Mouse (Mus musculus): Measurements from ENCODE around the gene Wdr6.
A peak's percentile ranks its signal among the peaks of the same experiment; 100 is the strongest.

DNA sequence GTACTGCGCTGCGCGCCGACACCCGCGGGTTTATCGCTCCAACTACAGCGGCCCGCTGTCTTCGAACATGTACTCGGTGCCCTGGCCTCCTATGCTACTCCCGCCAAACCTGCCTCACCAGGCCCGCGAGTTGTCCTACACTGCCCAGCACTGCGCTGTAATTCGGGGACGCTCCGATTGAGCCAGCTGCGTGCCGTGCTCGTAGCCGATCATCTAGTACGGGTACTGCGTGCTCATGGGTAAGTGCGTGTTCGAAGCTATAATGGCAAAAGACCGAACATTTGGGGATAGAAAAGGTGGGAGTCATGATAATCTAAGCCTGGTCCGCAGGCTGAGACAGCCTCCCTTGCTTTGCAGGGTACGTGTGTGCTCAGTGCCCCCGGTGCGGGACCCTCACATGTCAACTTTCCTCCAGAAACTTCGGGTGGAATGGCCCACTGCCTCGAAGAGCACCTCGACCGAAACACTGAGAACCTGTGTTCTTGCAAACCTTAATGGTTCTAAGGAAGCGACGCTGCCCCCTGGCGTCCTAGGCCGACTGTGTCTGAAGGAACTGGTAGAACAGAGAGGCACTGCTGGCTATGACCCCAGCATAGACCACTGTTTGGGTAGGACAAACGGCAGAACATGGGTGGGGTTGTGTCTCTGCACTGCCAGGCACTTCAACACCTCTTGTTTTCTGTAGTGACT is 8.2 kb downstream of the Wdr6 start:
- peak; percentile 62 for TF ChIP-seq CTCF (IDR thresholded peaks at IDR 0.05; ENCODE audit: low read depth, low read length)
- TF ChIP-seq GATA1 (IDR thresholded peaks at IDR 0.05; ENCODE audit: borderline replicate concordance, low read length): no peak
- no peak for TF ChIP-seq POLR2AphosphoS5 (IDR thresholded peaks at IDR 0.05; ENCODE audit: insufficient replicate concordance, low read depth, low read length)
